Mouse (Mus musculus) heart, embryonic 11.5 days (tissue): ENCODE measurements at regions not wholly inside any gene's neighbourhood (a gene's known extent, or its start where the extent isn't known, plus 50 kb on each side); places are given as distances from the start of the nearest gene placed in this dataset.

Source experiments
- ATAC-seq: fragments of 200-750 bp; cut with Nextera tagmentation; replicated peaks from 2 replicates; pipeline ENCODE4 v1.8.0; 2017; ENCODE audit warnings: moderate library complexity; ENCODE audit not compliant: insufficient number of reproducible peaks, low FRiP score, low TSS enrichment
- H3K27ac ChIP-seq: fragments of 300-500 bp; sonication (generic); 2 replicates; pipeline ENCODE4 v1.5.1; 2014; ENCODE audit warnings: mild to moderate bottlenecking, low read depth, low read length
- H3K27me3 ChIP-seq: fragments of 300-500 bp; sonication (generic); 2 replicates; pipeline ENCODE4 v1.6.1; 2014; ENCODE audit warnings: mild to moderate bottlenecking, low read length, mixed read lengths; ENCODE audit not compliant: control insufficient read depth, insufficient read depth
- H3K36me3 ChIP-seq: fragments of 300-500 bp; sonication (generic); 2 replicates; pipeline ENCODE4 v1.6.1; 2014; ENCODE audit warnings: mild to moderate bottlenecking, low read length, moderate library complexity, mixed read lengths; ENCODE audit not compliant: control insufficient read depth, insufficient read depth
- H3K4me1 ChIP-seq: fragments of 300-500 bp; sonication (generic); 2 replicates; pipeline ENCODE4 v1.6.1; 2014; ENCODE audit warnings: low read length; ENCODE audit not compliant: control insufficient read depth, insufficient read depth
- H3K4me2 ChIP-seq: fragments of 300-500 bp; sonication (generic); 2 replicates; pipeline ENCODE4 v1.6.1; 2014; ENCODE audit warnings: mild to moderate bottlenecking, moderate library complexity
- H3K4me3 ChIP-seq: fragments of 300-500 bp; sonication (generic); 2 replicates; pipeline ENCODE4 v1.5.1; 2014; ENCODE audit warnings: low read depth, low read length
- H3K9ac ChIP-seq: fragments of 300-500 bp; sonication (generic); 2 replicates; pipeline ENCODE4 v1.6.1; 2014; ENCODE audit warnings: mild to moderate bottlenecking, low read depth, low read length, moderate library complexity
- H3K9me3 ChIP-seq: fragments of 300-500 bp; sonication (generic); replicated peaks from 2 replicates; pipeline ENCODE4 v1.6.1; 2016; ENCODE audit warnings: low read length; ENCODE audit not compliant: control insufficient read depth
- WGBS: fragments of 180-500 bp; shearing (Covaris S2); extraction: QIAGEN DNeasy Blood & Tissue Kit; methylation state at CpG from one replicate; pipeline ENCODE4 v1.1.7; 2014; ENCODE audit not compliant: insufficient replicate concordance; 5-methylcytosine and 5-hydroxymethylcytosine counted together

- Histone ChIP-seq H3K27ac (no peak overlapping the region), H3K27me3 (no peaks in the 10 kb centered on the region), H3K36me3 (no peaks in the 10 kb centered on the region), H3K4me2 (no peak overlapping the region), H3K9me3 (peaks cover 8% of the 10 kb centered on the region; the same call in 1 of the 2 replicates), H3K4me3 (no peak overlapping the region), H3K4me1 (no peaks in the 10 kb centered on the region), H3K9ac (no peak overlapping the region)
- WGBS: 71% methylated on average over 3 of the region's 3 CpGs
- no peak for ATAC-seq
Observed at GRCm38 (mm10) chr7:66593619-66594018, 95.8 kb downstream of the Asb7 start.

GRCm38 (mm10) chr7:66591594-66592290, 97.7 kb downstream of the Asb7 start:
- Histone ChIP-seq H3K9ac (no peak overlapping the region), H3K27ac (no peak overlapping the region), H3K27me3 (no peaks in the 10 kb centered on the region), H3K4me2 (no peak overlapping the region), H3K36me3 (no peaks in the 10 kb centered on the region), H3K4me3 (no peak overlapping the region), H3K9me3 (peaks cover 8% of the 10 kb centered on the region; the same call in 1 of the 2 replicates), H3K4me1 (no peaks in the 10 kb centered on the region)
- WGBS: 66% methylated on average over 10 of the region's 10 CpGs
- ATAC-seq: no peak

- no peaks in the 10 kb centered on the region for H3K36me3 ChIP-seq
- peaks cover 8% of the 10 kb centered on the region; the same call in 1 of the 2 replicates for H3K9me3 ChIP-seq
- H3K27me3 ChIP-seq: no peaks in the 10 kb centered on the region
- no peak overlapping the region for H3K27ac ChIP-seq
- H3K4me2 ChIP-seq: no peak overlapping the region
- H3K4me1 ChIP-seq: no peaks in the 10 kb centered on the region
- 74% methylated on average over 1 of the region's 1 CpGs for WGBS
- no peak for ATAC-seq
- no peak overlapping the region for H3K4me3 ChIP-seq
- no peak overlapping the region for H3K9ac ChIP-seq
Observed at GRCm38 (mm10) chr7:66586511-66586910, 102.9 kb downstream of the Asb7 start.

- Histone ChIP-seq H3K9ac (no peak overlapping the region), H3K27ac (no peak overlapping the region), H3K9me3 (no peaks in the 10 kb centered on the region), H3K27me3 (no peaks in the 10 kb centered on the region), H3K4me1 (0 out of 2 replicates have a peak, but pooled peaks cover 3% of the 10 kb centered on the region), H3K36me3 (no peaks in the 10 kb centered on the region), H3K4me2 (no peak overlapping the region), H3K4me3 (no peak overlapping the region)
- no peak for ATAC-seq
- 33% methylated on average over 2 of the region's 2 CpGs for WGBS
Observed at GRCm38 (mm10) chr7:66580687-66581151, 108.7 kb downstream of the Asb7 start.

GRCm38 (mm10) chr7:66576261-66576660, 113.1 kb downstream of the Asb7 start:
- H3K27ac ChIP-seq: no peak overlapping the region
- 71% methylated on average over 7 of the region's 7 CpGs for WGBS
- H3K4me1 ChIP-seq: 0 out of 2 replicates have a peak, but pooled peaks cover 3% of the 10 kb centered on the region
- H3K4me2 ChIP-seq: no peak overlapping the region
- no peak overlapping the region for H3K9ac ChIP-seq
- no peaks in the 10 kb centered on the region for H3K9me3 ChIP-seq
- H3K4me3 ChIP-seq: no peak overlapping the region
- H3K27me3 ChIP-seq: no peaks in the 10 kb centered on the region
- no peaks in the 10 kb centered on the region for H3K36me3 ChIP-seq
- ATAC-seq: no peak

- H3K4me3 ChIP-seq: no peak overlapping the region
- no peaks in the 10 kb centered on the region for H3K9me3 ChIP-seq
- H3K4me2 ChIP-seq: no peak overlapping the region
- no peaks in the 10 kb centered on the region for H3K27me3 ChIP-seq
- no peak for ATAC-seq
- H3K36me3 ChIP-seq: no peaks in the 10 kb centered on the region
- H3K4me1 ChIP-seq: no peaks in the 10 kb centered on the region
- H3K27ac ChIP-seq: no peak overlapping the region
- 46% methylated on average over 5 of the region's 5 CpGs for WGBS
- no peak overlapping the region for H3K9ac ChIP-seq
Observed at GRCm38 (mm10) chr7:66571451-66571850, 117.9 kb downstream of the Asb7 start.

- no peak overlapping the region for H3K4me2 ChIP-seq
- WGBS: 81% methylated on average over 11 of the region's 11 CpGs
- no peak overlapping the region for H3K9ac ChIP-seq
- no peaks in the 10 kb centered on the region for H3K9me3 ChIP-seq
- H3K4me3 ChIP-seq: no peak overlapping the region
- no peak overlapping the region for H3K27ac ChIP-seq
- no peaks in the 10 kb centered on the region for H3K36me3 ChIP-seq
- no peaks in the 10 kb centered on the region for H3K4me1 ChIP-seq
- no peaks in the 10 kb centered on the region for H3K27me3 ChIP-seq
- no peak for ATAC-seq
Observed at GRCm38 (mm10) chr7:66547694-66548093, 120.4 kb upstream of the Aldh1a3 start.

- no peaks in the 10 kb centered on the region for H3K9me3 ChIP-seq
- no peaks in the 10 kb centered on the region for H3K4me1 ChIP-seq
- H3K4me3 ChIP-seq: no peak overlapping the region
- no peak overlapping the region for H3K9ac ChIP-seq
- WGBS: 80% methylated on average over 9 of the region's 9 CpGs
- H3K36me3 ChIP-seq: no peaks in the 10 kb centered on the region
- H3K27ac ChIP-seq: no peak overlapping the region
- no peak for ATAC-seq
- H3K4me2 ChIP-seq: no peak overlapping the region
- H3K27me3 ChIP-seq: no peaks in the 10 kb centered on the region
Observed at GRCm38 (mm10) chr7:66545184-66545583, 117.9 kb upstream of the Aldh1a3 start.
